Mouse (Mus musculus) testis, adult 2 months (tissue): ENCODE measurements at regions not wholly inside any gene's neighbourhood (a gene's known extent, or its start where the extent isn't known, plus 50 kb on each side); places are given as distances from the start of the nearest gene placed in this dataset.

Experiments
- CTCF ChIP-seq: fragments of 200-500 bp; IDR thresholded peaks from 2 replicates; pipeline ENCODE4 v1.5.1; 2012; ENCODE audit warnings: low read depth, mild to moderate bottlenecking, inconsistent platforms, low read length, moderate library complexity; ENCODE audit not compliant: control insufficient read depth, insufficient read depth, insufficient replicate concordance
- POLR2A ChIP-seq: fragments of 200-500 bp; IDR thresholded peaks from 2 replicates; pipeline ENCODE4 v1.6.1; 2012; ENCODE audit warnings: low read depth, mild to moderate bottlenecking, inconsistent platforms, low read length, moderate library complexity; ENCODE audit not compliant: control insufficient read depth

DNA sequence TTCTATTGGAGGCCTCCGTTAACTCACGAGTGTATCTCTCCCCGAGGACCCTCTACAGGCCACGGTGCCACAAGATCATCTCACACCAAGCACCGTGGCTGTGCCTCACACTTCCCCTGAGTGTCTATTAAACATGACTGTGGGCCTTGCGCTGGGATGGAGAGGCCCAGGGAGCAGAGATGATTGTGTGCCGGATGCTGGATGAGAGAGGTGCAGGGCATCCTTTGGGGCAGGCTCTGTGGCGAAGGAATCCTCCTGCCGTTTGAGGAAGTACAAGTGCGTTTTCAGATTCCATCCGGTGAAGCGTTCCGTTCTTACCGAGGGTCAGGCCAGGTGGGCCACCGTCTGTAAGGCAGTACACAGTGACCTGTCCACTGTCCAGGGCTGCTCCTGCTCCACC, 227.4 kb downstream of the Etnk1 start:
- 0 out of 2 replicates have a peak, but pooled peaks have one; percentile 23 for TF ChIP-seq POLR2A
- no peak for TF ChIP-seq CTCF
